Mouse (Mus musculus) left cerebral cortex, adult 9 months (tissue): ENCODE measurements at regions not wholly inside any gene's neighbourhood (a gene's known extent, or its start where the extent isn't known, plus 50 kb on each side); places are given as distances from the start of the nearest gene placed in this dataset.

Experiments used
- DNase-seq, 2 experiments: peaks; one replicate each; pipeline ENCODE4 v3.0.0; 2022; ENCODE audit warnings: low spot score in 2 of 2

GRCm38 (mm10) chr2:158909086-158909485, 114.5 kb downstream of the Dhx35 start:
- DNase-seq, result no peak

GRCm38 (mm10) chr2:158910325-158910724, 115.7 kb downstream of the Dhx35 start:
- DNase-seq, result peak in 1 of 2 experiments; percentile 25

- peak in 1 of 2 experiments; percentile 3 for DNase-seq
These were observed 116.6 kb downstream of the Dhx35 start for GRCm38 (mm10) chr2:158911191-158911590.

- peak in 1 of 2 experiments; percentile 52 for DNase-seq
These were observed 118.1 kb downstream of the Dhx35 start for GRCm38 (mm10) chr2:158912631-158913258.

GRCm38 (mm10) chr2:158917398-158917797, 122.8 kb downstream of the Dhx35 start:
- DNase-seq, result peak in 1 of 2 experiments; percentile 14

GRCm38 (mm10) chr2:158918312-158918711, 123.7 kb downstream of the Dhx35 start:
- DNase-seq, result peak in 1 of 2 experiments; percentile 11

GRCm38 (mm10) chr2:158921342-158922255, 127.0 kb downstream of the Dhx35 start:
- DNase-seq, result no peak

- DNase-seq, result no peak
These were observed 128.2 kb downstream of the Dhx35 start for GRCm38 (mm10) chr2:158922766-158923165.

GRCm38 (mm10) chr2:158929507-158929906, 134.9 kb downstream of the Dhx35 start:
- DNase-seq, result no peak

- peak in 1 of 2 experiments; percentile 35 for DNase-seq
These were observed 143.4 kb downstream of the Dhx35 start for GRCm38 (mm10) chr2:158937948-158938565.

GRCm38 (mm10) chr2:158949418-158949817, 154.8 kb downstream of the Dhx35 start:
- no peak for DNase-seq

GRCm38 (mm10) chr2:158951061-158951460, 156.5 kb downstream of the Dhx35 start:
- no peak for DNase-seq

- DNase-seq, result no peak
These were observed 162.3 kb downstream of the Dhx35 start for GRCm38 (mm10) chr2:158956888-158957287.

GRCm38 (mm10) chr2:158965003-158965665, 170.5 kb downstream of the Dhx35 start:
- DNase-seq, result peak; percentile 39 to 86

- no peak for DNase-seq
These were observed 177.6 kb downstream of the Dhx35 start for GRCm38 (mm10) chr2:158972178-158972577.

- peak in 1 of 2 experiments; percentile 4 for DNase-seq
These were observed 191.0 kb downstream of the Dhx35 start for GRCm38 (mm10) chr2:158985529-158986148.

- no peak for DNase-seq
These were observed 208.0 kb downstream of the Dhx35 start for GRCm38 (mm10) chr2:159002481-159003186.

GRCm38 (mm10) chr2:159003187-159003497, 208.5 kb downstream of the Dhx35 start:
- no peak for DNase-seq

GRCm38 (mm10) chr2:159004417-159004816, 209.8 kb downstream of the Dhx35 start:
- DNase-seq, result peak in 1 of 2 experiments; percentile 11

- no peak for DNase-seq
These were observed 218.1 kb downstream of the Dhx35 start for GRCm38 (mm10) chr2:159012725-159013124.

GRCm38 (mm10) chr2:159014553-159014952, 219.9 kb downstream of the Dhx35 start:
- DNase-seq, result no peak
